Mouse (Mus musculus) heart, embryonic 16.5 days (tissue): ENCODE results near the gene Nat8f2. TPM values are rescaled to one million over a fixed set of nuclear protein-coding genes. Genes with fewer than 3 reads are reported as not detected.
"Not testable (repeated sequence)": the region's sequence is repeated elsewhere in the genome, so short reads cannot be mapped to it uniquely, and the experiment has no call there.

ENCODE experiments used
- ATAC-seq: fragments of 200-750 bp; cut with Nextera tagmentation; replicated peaks from 2 replicates; pipeline ENCODE4 v1.8.0; 2017; ENCODE audit warnings: moderate number of reproducible peaks; ENCODE audit not compliant: insufficient read depth, low FRiP score; ENCODE audit errors: extremely low read depth
- H3K27ac ChIP-seq: fragments of 300-500 bp; sonication (generic); 2 replicates; pipeline ENCODE4 v1.5.1; 2014; ENCODE audit warnings: mild to moderate bottlenecking, low read length, control low read depth, moderate library complexity
- H3K27me3 ChIP-seq: fragments of 300-500 bp; sonication (generic); 2 replicates; pipeline ENCODE4 v1.6.1; 2014; ENCODE audit warnings: low read length, mixed read lengths; ENCODE audit not compliant: control insufficient read depth, insufficient read depth
- H3K36me3 ChIP-seq: fragments of 300-500 bp; sonication (generic); 2 replicates; pipeline ENCODE4 v1.6.1; 2014; ENCODE audit not compliant: control insufficient read depth, insufficient read depth
- H3K4me1 ChIP-seq: fragments of 300-500 bp; sonication (generic); 2 replicates; pipeline ENCODE4 v1.6.1; 2014; ENCODE audit warnings: low read length, mixed read lengths; ENCODE audit not compliant: control insufficient read depth, insufficient read depth
- H3K4me2 ChIP-seq: fragments of 300-500 bp; sonication (generic); 2 replicates; pipeline ENCODE4 v1.6.1; 2014; ENCODE audit warnings: low read depth, mild to moderate bottlenecking, control low read depth, low read length
- H3K4me3 ChIP-seq: fragments of 300-500 bp; sonication (generic); 2 replicates; pipeline ENCODE4 v1.5.1; 2014; ENCODE audit warnings: mild to moderate bottlenecking, control low read depth, low read length
- H3K9ac ChIP-seq: fragments of 300-500 bp; sonication (generic); 2 replicates; pipeline ENCODE4 v1.6.1; 2014; ENCODE audit warnings: low read length, control low read depth
- H3K9me3 ChIP-seq: fragments of 300-500 bp; sonication (generic); replicated peaks from 2 replicates; pipeline ENCODE4 v1.6.1; 2016; ENCODE audit warnings: low read length; ENCODE audit not compliant: control insufficient read depth
- WGBS: fragments of 180-500 bp; shearing (Covaris S2); extraction: QIAGEN DNeasy Blood & Tissue Kit; methylation state at CpG from one replicate; pipeline ENCODE4 v1.1.7; 2014; 5-methylcytosine and 5-hydroxymethylcytosine counted together
- polyA plus RNA-seq: library from polyadenylated mRNA; unstranded; fragments of >200 nt; fragmentation: Nextera tagmentation; extraction: Ambion mirVana; gene quantifications from 2 replicates; pipeline ENCODE4 v1.2.1, GENCODE M21; 2015

Gene Nat8f2
- not detected in 2 replicates for polyA plus RNA-seq

- WGBS, result 80% methylated on average over 5 of the region's 5 CpGs
Observed at GRCm38 (mm10) chr6:85869006-85869405, at the start of gene Nat8f2. Gene Nat8f2, minus strand, starts transcription at chr6:85869158.

GRCm38 (mm10) chr6:85918341-85918740 lies 49.4 kb upstream of the Nat8f2 start:
- not testable (repeated sequence) for H3K27ac ChIP-seq, H3K4me2 ChIP-seq, H3K9ac ChIP-seq, H3K9me3 ChIP-seq, ATAC-seq, H3K27me3 ChIP-seq, H3K4me1 ChIP-seq, H3K4me3 ChIP-seq
- peaks cover 10% of the 10 kb centered on the region for H3K36me3 ChIP-seq
- WGBS, result 96% methylated on average over 3 of the region's 3 CpGs

More at GRCm38 (mm10) chr6:85869006-85869405, at the start of gene Nat8f2:
- ATAC-seq, H3K9ac ChIP-seq, H3K4me2 ChIP-seq, H3K4me3 ChIP-seq, H3K9me3 ChIP-seq, H3K36me3 ChIP-seq, H3K27ac ChIP-seq, H3K27me3 ChIP-seq, H3K4me1 ChIP-seq: not testable (repeated sequence)

- Histone ChIP-seq H3K9me3 (no peaks in the 10 kb centered on the region), H3K4me3 (peak overlapping the region; percentile 62), H3K4me1 (peaks cover 9% of the 10 kb centered on the region), H3K27ac (peak overlapping the region; percentile 90), H3K27me3 (no peaks in the 10 kb centered on the region), H3K9ac (peak overlapping the region; percentile 88), H3K36me3 (peaks cover 2% of the 10 kb centered on the region; the same call in 1 of the 2 replicates), H3K4me2 (peak overlapping the region; percentile 75)
- ATAC-seq, result no peak
- WGBS, result 83% methylated on average over 6 of the region's 6 CpGs
Observed at GRCm38 (mm10) chr6:85916596-85916995, 47.6 kb upstream of the Nat8f2 start.

GRCm38 (mm10) chr6:85915539-85916513 lies 46.9 kb upstream of the Nat8f2 start, which contains the start of gene Nat8f1:
Gene Nat8f1, minus strand, starts transcription at chr6:85915687.
- not testable (repeated sequence) for H3K27me3 ChIP-seq, H3K9me3 ChIP-seq, H3K4me1 ChIP-seq, H3K36me3 ChIP-seq
- peak within 1 kb of the TSS; percentile 88 for H3K9ac ChIP-seq
- H3K27ac ChIP-seq, result peak within 1 kb of the TSS; percentile 90
- H3K4me3 ChIP-seq, result peak within 1 kb of the TSS; percentile 62
- ATAC-seq, result peak; percentile 96
- H3K4me2 ChIP-seq, result peak within 1 kb of the TSS; percentile 79
- WGBS, result under 1% methylated on average over 60 of the region's 61 CpGs

GRCm38 (mm10) chr6:85915141-85915538 lies 46.2 kb upstream of the Nat8f2 start:
- H3K4me2 ChIP-seq, result peak overlapping the region; percentile 79
- peaks cover 9% of the 10 kb centered on the region for H3K4me1 ChIP-seq
- H3K4me3 ChIP-seq, result peak overlapping the region; percentile 62
- no peaks in the 10 kb centered on the region for H3K9me3 ChIP-seq
- WGBS, result 6% methylated on average over 11 of the region's 11 CpGs
- H3K36me3 ChIP-seq, result no peaks in the 10 kb centered on the region
- ATAC-seq, result no peak
- peak overlapping the region; percentile 88 for H3K9ac ChIP-seq
- H3K27me3 ChIP-seq, result no peaks in the 10 kb centered on the region
- peak overlapping the region; percentile 90 for H3K27ac ChIP-seq

GRCm38 (mm10) chr6:85911587-85911986 lies 42.6 kb upstream of the Nat8f2 start, which contains the start of gene Tprkb:
Gene Tprkb, plus strand, starts transcription at chr6:85911865.
- H3K9ac ChIP-seq, result no peak within 1 kb of the TSS
- no peak for ATAC-seq
- no peaks in the 10 kb centered on the region for H3K36me3 ChIP-seq
- H3K4me3 ChIP-seq, result no peak within 1 kb of the TSS
- peaks cover 9% of the 10 kb centered on the region for H3K4me1 ChIP-seq
- 80% methylated on average over 3 of the region's 3 CpGs for WGBS
- no peaks in the 10 kb centered on the region for H3K27me3 ChIP-seq
- H3K27ac ChIP-seq, result no peak within 1 kb of the TSS
- no peak within 1 kb of the TSS for H3K4me2 ChIP-seq
- no peaks in the 10 kb centered on the region for H3K9me3 ChIP-seq

- Histone ChIP-seq H3K4me1 (peaks cover 2% of the 10 kb centered on the region), H3K36me3 (no peaks in the 10 kb centered on the region), H3K4me3 (no peak overlapping the region), H3K9me3 (no peaks in the 10 kb centered on the region), H3K27ac (no peak overlapping the region), H3K9ac (no peak overlapping the region), H3K4me2 (no peak overlapping the region), H3K27me3 (no peaks in the 10 kb centered on the region)
- WGBS, result 93% methylated on average over 1 of the region's 1 CpGs
- no peak for ATAC-seq
Observed at GRCm38 (mm10) chr6:85909704-85910103, 40.7 kb upstream of the Nat8f2 start.

- H3K4me2 ChIP-seq, result no peak overlapping the region
- no peak overlapping the region for H3K27ac ChIP-seq
- H3K27me3 ChIP-seq, result no peaks in the 10 kb centered on the region
- H3K4me1 ChIP-seq, result no peaks in the 10 kb centered on the region
- H3K36me3 ChIP-seq, result no peaks in the 10 kb centered on the region
- 61% methylated on average over 3 of the region's 3 CpGs for WGBS
- no peaks in the 10 kb centered on the region for H3K9me3 ChIP-seq
- ATAC-seq, result no peak
- H3K4me3 ChIP-seq, result no peak overlapping the region
- H3K9ac ChIP-seq, result no peak overlapping the region
Observed at GRCm38 (mm10) chr6:85908341-85908740, 39.4 kb upstream of the Nat8f2 start.

GRCm38 (mm10) chr6:85906911-85907351 lies 38.0 kb upstream of the Nat8f2 start:
- H3K27ac ChIP-seq, result not testable (repeated sequence)

More at GRCm38 (mm10) chr6:85906911-85907351, 38.0 kb upstream of the Nat8f2 start:
- H3K4me2 ChIP-seq, ATAC-seq, H3K9me3 ChIP-seq, H3K27me3 ChIP-seq, H3K4me1 ChIP-seq, H3K9ac ChIP-seq, H3K4me3 ChIP-seq, H3K36me3 ChIP-seq: not testable (repeated sequence)
- WGBS, result 46% methylated on average over 2 of the region's 2 CpGs
